Mouse (Mus musculus): ENCODE results near the gene Col7a1.

GRCm38 (mm10) chr9:109003201-109003600 is 49.8 kb downstream of the Col7a1 start:
- TF ChIP-seq CTCF (IDR thresholded peaks at IDR 0.05) (peak; percentile 87), EP300 (IDR thresholded peaks at IDR 0.05) (no peak)
